Mouse (Mus musculus): ENCODE data around the gene Pde9a.

DNA sequence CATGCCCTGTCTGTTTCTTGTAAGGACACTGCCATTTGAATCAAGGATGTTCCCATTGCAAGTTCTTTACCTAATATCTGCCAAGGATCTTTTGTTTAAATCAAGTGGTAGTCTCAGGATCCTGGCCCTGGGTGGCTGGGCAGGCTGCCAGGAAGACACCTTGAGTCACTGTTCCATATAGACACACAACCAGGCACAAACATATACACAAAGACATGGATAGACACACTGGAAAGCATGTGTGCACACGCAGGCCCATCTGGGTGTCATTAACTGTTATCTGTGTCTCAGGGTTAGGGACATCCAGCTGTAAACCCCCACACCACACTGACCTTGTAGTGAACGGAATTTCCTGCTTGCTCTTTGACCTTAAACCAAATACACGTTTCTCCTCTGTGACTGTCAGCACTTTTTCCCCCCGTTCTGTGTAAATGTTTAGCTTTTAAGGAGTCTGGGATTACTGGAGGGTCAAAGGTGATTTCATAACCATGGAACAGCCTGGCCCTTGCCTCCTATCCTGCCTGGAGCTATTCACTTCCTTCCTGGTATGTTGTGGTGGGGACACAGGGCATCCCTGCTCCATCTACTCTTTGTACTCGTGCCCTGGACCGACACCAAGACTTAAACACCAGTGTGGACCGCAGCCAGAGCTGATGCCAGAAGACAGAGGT, 59.2 kb downstream of the Pde9a start:
- TF ChIP-seq CTCF (IDR thresholded peaks at IDR 0.05; ENCODE audit: insufficient read depth, low read length): no peak
- no peak for TF ChIP-seq POLR2A (IDR thresholded peaks at IDR 0.05; ENCODE audit: borderline replicate concordance, extremely low read depth, low read depth, low read length)

Measured in lung, adult 2 months (tissue).